14 mouse cellular contexts compared by ENCODE assay signal in the genomic region with DNA sequence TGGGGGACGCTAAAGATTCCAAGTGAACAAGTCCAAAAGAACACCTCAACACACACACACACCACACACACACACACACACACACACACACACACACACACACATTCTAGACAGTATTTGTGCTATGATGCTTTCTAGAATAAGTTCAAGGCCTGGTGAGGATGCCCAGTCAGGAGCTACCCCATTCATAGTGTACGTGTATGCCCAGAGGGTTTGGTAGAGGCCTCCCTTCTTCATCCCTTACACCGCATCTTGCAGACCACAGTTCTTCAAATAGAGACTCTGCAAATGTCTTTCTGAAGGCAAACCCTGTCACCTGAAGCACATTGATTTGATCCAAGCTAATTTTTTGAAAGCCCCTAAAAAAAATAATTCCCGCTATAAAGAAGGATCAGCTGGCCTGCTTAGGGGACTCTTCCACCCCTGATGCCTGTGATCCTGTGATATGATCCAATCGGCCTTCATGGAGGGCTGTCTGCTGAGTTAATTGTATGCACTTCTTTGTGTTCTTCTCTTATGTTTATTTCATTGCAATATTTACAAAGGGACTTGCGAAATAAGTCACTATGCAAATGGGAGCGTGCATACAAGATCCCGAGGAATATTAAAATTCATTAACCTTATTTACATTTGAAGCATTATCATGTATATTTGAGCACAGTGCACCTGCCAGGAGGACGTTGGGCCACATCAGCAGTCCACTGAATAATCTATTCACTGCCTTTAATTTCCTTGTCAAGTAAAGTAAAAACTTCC.
DNase-seq lines count a peak whose midpoint lies in the region; ATAC-seq lines count a peak whose summit lies in the region.
"Had no signal": no experiment of that assay in that cellular context is flagged by ENCODE, and none has a peak within 500 bp of the region (broad histone marks: within the 10 kb centered on the region; RNA-seq: fewer than 3 reads in every experiment).

No protein-coding gene starts in this region.

- no peak overlapping the region for H3K4me3 ChIP-seq in hindbrain, embryonic 10.5 days
- H3K4me3 ChIP-seq in hindbrain, embryonic 16.5 days (ENCODE audit: low read length) = no peak overlapping the region
- no peak overlapping the region for H3K4me3 ChIP-seq in forebrain, embryonic 13.5 days
- no peak overlapping the region for H3K4me3 ChIP-seq in hindbrain, embryonic 12.5 days
- H3K4me3 ChIP-seq in midbrain, embryonic 14.5 days (replicated peaks; ENCODE audit: low read depth, low read length) = no peak overlapping the region
- H3K4me3 ChIP-seq: embryonic facial prominence, embryonic 12.5 days; gastrocnemius, adult 2 months; heart, embryonic 13.5 days; limb, embryonic 13.5 days; liver, embryonic 12.5 days; neural tube, embryonic 13.5 days had no signal

- H3K4me1 ChIP-seq in hindbrain, embryonic 10.5 days (replicated peaks) = peaks cover 21% of the 10 kb centered on the region; the same call in 1 of the 2 replicates
- no peaks in the 10 kb centered on the region for H3K4me1 ChIP-seq in hindbrain, embryonic 16.5 days (ENCODE audit: control insufficient read depth, insufficient read depth, low read depth, low read length)
- H3K4me1 ChIP-seq in forebrain, embryonic 13.5 days = peaks cover 16% of the 10 kb centered on the region
- H3K4me1 ChIP-seq in hindbrain, embryonic 12.5 days = peaks cover 6% of the 10 kb centered on the region; the same call in 1 of the 2 replicates
- 0 out of 2 replicates have a peak, but pooled peaks cover 10% of the 10 kb centered on the region for H3K4me1 ChIP-seq in midbrain, embryonic 14.5 days (ENCODE audit: control insufficient read depth, insufficient read depth, low read length)
- H3K4me1 ChIP-seq: embryonic facial prominence, embryonic 12.5 days; heart, embryonic 13.5 days; liver, embryonic 12.5 days had no signal

- H3K9me3 ChIP-seq in hindbrain, embryonic 10.5 days = no peaks in the 10 kb centered on the region
- no peaks in the 10 kb centered on the region for H3K9me3 ChIP-seq in hindbrain, embryonic 16.5 days (ENCODE audit: control insufficient read depth, low read length)
- H3K9me3 ChIP-seq in forebrain, embryonic 13.5 days (replicated peaks) = no peaks in the 10 kb centered on the region
- no peaks in the 10 kb centered on the region for H3K9me3 ChIP-seq in hindbrain, embryonic 12.5 days (replicated peaks)
- no peaks in the 10 kb centered on the region for H3K9me3 ChIP-seq in midbrain, embryonic 14.5 days (ENCODE audit: control insufficient read depth, low read length)
- H3K9me3 ChIP-seq: embryonic facial prominence, embryonic 12.5 days; heart, embryonic 13.5 days; limb, embryonic 13.5 days; liver, embryonic 12.5 days; neural tube, embryonic 13.5 days had no signal

- 65% methylated on average over 9 of the region's 9 CpGs for WGBS in hindbrain, embryonic 10.5 days
- WGBS in hindbrain, embryonic 16.5 days = 39% methylated on average over 9 of the region's 9 CpGs
- 55% methylated on average over 9 of the region's 9 CpGs for WGBS in forebrain, embryonic 13.5 days
- 44% methylated on average over 9 of the region's 9 CpGs for WGBS in hindbrain, embryonic 12.5 days
- WGBS in midbrain, embryonic 14.5 days = 22% methylated on average over 9 of the region's 9 CpGs

- H3K27me3 ChIP-seq in hindbrain, embryonic 10.5 days (ENCODE audit: insufficient read depth, poor library complexity, severe bottlenecking) = no peaks in the 10 kb centered on the region
- H3K27me3 ChIP-seq in hindbrain, embryonic 16.5 days (replicated peaks; ENCODE audit: control insufficient read depth, insufficient read depth, low read length) = no peaks in the 10 kb centered on the region
- H3K27me3 ChIP-seq in forebrain, embryonic 13.5 days = no peaks in the 10 kb centered on the region
- no peaks in the 10 kb centered on the region for H3K27me3 ChIP-seq in hindbrain, embryonic 12.5 days
- H3K27me3 ChIP-seq in midbrain, embryonic 14.5 days (ENCODE audit: control insufficient read depth, insufficient read depth, low read length) = no peaks in the 10 kb centered on the region
- H3K27me3 ChIP-seq: embryonic facial prominence, embryonic 12.5 days; heart, embryonic 13.5 days; limb, embryonic 13.5 days; liver, embryonic 12.5 days; neural tube, embryonic 13.5 days had no signal

- no peak for DNase-seq in hindbrain, embryonic 10.5 days (ENCODE audit: low spot score)
- DNase-seq in midbrain, embryonic 14.5 days = peak; percentile 59
- DNase-seq in cerebellum, postnatal 10 days = no peak
- DNase-seq: cerebellum, adult 11-12 months had no signal

- H3K4me2 ChIP-seq in hindbrain, embryonic 16.5 days (ENCODE audit: low read length) = no peak overlapping the region
- H3K4me2 ChIP-seq in forebrain, embryonic 13.5 days = no peak overlapping the region
- no peak overlapping the region for H3K4me2 ChIP-seq in hindbrain, embryonic 12.5 days (replicated peaks)
- H3K4me2 ChIP-seq in midbrain, embryonic 14.5 days (ENCODE audit: low read length) = no peak overlapping the region
- H3K4me2 ChIP-seq: embryonic facial prominence, embryonic 12.5 days; heart, embryonic 13.5 days; limb, embryonic 13.5 days; liver, embryonic 12.5 days; neural tube, embryonic 13.5 days had no signal

- peak overlapping the region; percentile 73 for H3K27ac ChIP-seq in hindbrain, embryonic 10.5 days
- no peak overlapping the region for H3K27ac ChIP-seq in hindbrain, embryonic 16.5 days (ENCODE audit: low read depth, low read length)
- peak overlapping the region; percentile 59 for H3K27ac ChIP-seq in forebrain, embryonic 13.5 days
- peak overlapping the region; percentile 69 for H3K27ac ChIP-seq in hindbrain, embryonic 12.5 days
- H3K27ac ChIP-seq in midbrain, embryonic 14.5 days (replicated peaks; ENCODE audit: low read depth, low read length) = peak overlapping the region; percentile 56
- H3K27ac ChIP-seq: embryonic facial prominence, embryonic 12.5 days; gastrocnemius, adult 2 months; heart, embryonic 13.5 days; limb, embryonic 13.5 days; liver, embryonic 12.5 days had no signal

- no peaks in the 10 kb centered on the region for H3K36me3 ChIP-seq in hindbrain, embryonic 10.5 days
- no peaks in the 10 kb centered on the region for H3K36me3 ChIP-seq in hindbrain, embryonic 16.5 days (ENCODE audit: control insufficient read depth, insufficient read depth, low read length)
- H3K36me3 ChIP-seq in forebrain, embryonic 13.5 days (ENCODE audit: poor library complexity, severe bottlenecking) = no peaks in the 10 kb centered on the region
- no peaks in the 10 kb centered on the region for H3K36me3 ChIP-seq in hindbrain, embryonic 12.5 days
- H3K36me3 ChIP-seq in midbrain, embryonic 14.5 days (ENCODE audit: control insufficient read depth, insufficient read depth, low read length) = no peaks in the 10 kb centered on the region
- H3K36me3 ChIP-seq: embryonic facial prominence, embryonic 12.5 days; heart, embryonic 13.5 days; limb, embryonic 13.5 days; liver, embryonic 12.5 days; neural tube, embryonic 13.5 days had no signal

- ATAC-seq in hindbrain, embryonic 16.5 days = no peak
- peak; percentile 92 for ATAC-seq in forebrain, embryonic 13.5 days
- ATAC-seq in hindbrain, embryonic 12.5 days (ENCODE audit: low FRiP score) = peak; percentile 81
- ATAC-seq in midbrain, embryonic 14.5 days (ENCODE audit: low FRiP score, low TSS enrichment) = peak; percentile 80; the same call in 1 of the 2 replicates
- no peak for ATAC-seq in frontal cortex, adult (ENCODE audit: low TSS enrichment)
- ATAC-seq: liver, embryonic 12.5 days had no signal

- no peak overlapping the region for H3K9ac ChIP-seq in hindbrain, embryonic 16.5 days (ENCODE audit: low read depth, low read length)
- no peak overlapping the region for H3K9ac ChIP-seq in forebrain, embryonic 13.5 days
- H3K9ac ChIP-seq in hindbrain, embryonic 12.5 days = no peak overlapping the region
- no peak overlapping the region for H3K9ac ChIP-seq in midbrain, embryonic 14.5 days (replicated peaks; ENCODE audit: low read length)
- H3K9ac ChIP-seq: embryonic facial prominence, embryonic 12.5 days; heart, embryonic 13.5 days; limb, embryonic 13.5 days; liver, embryonic 12.5 days; neural tube, embryonic 13.5 days had no signal

Comparison
In these comparisons a context has a peak if more than half of its experiments do, and no peak if none do; other contexts are left out.
1. ATAC-seq: peak in forebrain, embryonic 13.5 days (single experiment), hindbrain, embryonic 12.5 days (single experiment) and midbrain, embryonic 14.5 days (single experiment); none in hindbrain, embryonic 16.5 days (single experiment) and frontal cortex, adult (single experiment).